Mouse (Mus musculus) liver, embryonic 15.5 days (tissue): ENCODE results near the gene Ccdc177. TPM values are rescaled to one million over a fixed set of nuclear protein-coding genes. Genes with fewer than 3 reads are reported as not detected.
A peak's percentile ranks its signal among the peaks of the same experiment; 100 is the strongest.

Experiments
- ATAC-seq: fragments of 200-750 bp; cut with Nextera tagmentation; 2 replicates; pipeline ENCODE4 v1.8.0; 2017; ENCODE audit warnings: moderate number of reproducible peaks, mild to moderate bottlenecking, moderate library complexity; ENCODE audit not compliant: insufficient read depth
- H3K27ac ChIP-seq: fragments of 300-500 bp; sonication (generic); replicated peaks from 2 replicates; pipeline ENCODE4 v1.5.1; 2015; ENCODE audit warnings: mild to moderate bottlenecking, inconsistent platforms
- H3K27me3 ChIP-seq: fragments of 300-500 bp; sonication (generic); 2 replicates; pipeline ENCODE4 v1.6.1; 2015; ENCODE audit warnings: mild to moderate bottlenecking, inconsistent platforms
- H3K36me3 ChIP-seq: fragments of 300-500 bp; sonication (generic); replicated peaks from 2 replicates; pipeline ENCODE4 v1.6.1; 2015; ENCODE audit warnings: moderate library complexity, mild to moderate bottlenecking, inconsistent platforms
- H3K4me1 ChIP-seq: fragments of 300-500 bp; sonication (generic); replicated peaks from 2 replicates; pipeline ENCODE4 v1.6.1; 2015; ENCODE audit warnings: inconsistent platforms
- H3K4me2 ChIP-seq: fragments of 300-500 bp; sonication (generic); 2 replicates; pipeline ENCODE4 v1.6.1; 2015; ENCODE audit warnings: moderate library complexity, mild to moderate bottlenecking, inconsistent platforms
- H3K4me3 ChIP-seq: fragments of 300-500 bp; sonication (generic); replicated peaks from 2 replicates; pipeline ENCODE4 v1.5.1; 2015; ENCODE audit warnings: mild to moderate bottlenecking, inconsistent platforms
- H3K9ac ChIP-seq: fragments of 300-500 bp; sonication (generic); 2 replicates; pipeline ENCODE4 v1.6.1; 2015; ENCODE audit warnings: moderate library complexity, mild to moderate bottlenecking, inconsistent platforms
- H3K9me3 ChIP-seq: fragments of 300-500 bp; sonication (generic); replicated peaks from 2 replicates; pipeline ENCODE4 v1.6.1; 2016; ENCODE audit warnings: inconsistent platforms
- WGBS: fragments of 180-500 bp; shearing (Covaris S2); methylation state at CpG from one replicate; pipeline ENCODE4 v1.1.7; 2015; ENCODE audit warnings: mixed read lengths; ENCODE audit not compliant: insufficient replicate concordance; 5-methylcytosine and 5-hydroxymethylcytosine counted together
- polyA plus RNA-seq: library from polyadenylated mRNA; unstranded; fragments of >200 nt; fragmentation: Nextera tagmentation; extraction: Ambion mirVana; gene quantifications from 2 replicates; pipeline ENCODE4 v1.2.1, GENCODE M21; 2015

Ccdc177 gene
- not detected in 2 replicates for polyA plus RNA-seq

DNA sequence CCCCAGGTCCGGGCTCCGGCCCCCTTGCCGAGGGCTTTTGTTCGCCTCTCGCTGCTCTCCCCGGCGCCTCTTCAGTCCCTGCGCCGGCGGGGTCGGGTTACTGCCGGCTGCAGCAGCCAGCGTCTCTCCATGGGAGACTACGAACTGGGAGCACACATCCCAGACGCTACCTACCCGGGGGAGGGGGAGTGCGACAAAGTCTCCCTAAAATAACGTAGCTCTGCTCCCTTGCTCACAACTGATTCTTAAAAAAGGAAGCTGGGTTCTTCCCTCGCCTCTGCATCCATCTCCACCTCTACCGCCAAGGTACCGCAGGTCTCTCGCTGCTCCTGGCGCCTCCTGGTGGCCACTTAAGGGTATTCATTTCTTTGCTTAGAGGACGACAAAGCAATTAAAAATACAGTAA, at the start of gene Ccdc177:
TSS of gene Ccdc177 (minus strand) at position 292 of the 406 bp plus-strand sequence.
- Histone ChIP-seq H3K9ac (no peak within 1 kb of the TSS), H3K36me3 (no peaks in the 10 kb centered on the region), H3K4me2 (peak within 1 kb of the TSS; percentile 32), H3K27ac (no peak within 1 kb of the TSS), H3K4me1 (peaks cover 27% of the 10 kb centered on the region), H3K27me3 (peaks cover 82% of the 10 kb centered on the region), H3K4me3 (peak within 1 kb of the TSS; percentile 7; the same call in 1 of the 2 replicates), H3K9me3 (no peaks in the 10 kb centered on the region)
- under 1% methylated on average over 24 of the region's 24 CpGs for WGBS
- ATAC-seq: no peak

DNA sequence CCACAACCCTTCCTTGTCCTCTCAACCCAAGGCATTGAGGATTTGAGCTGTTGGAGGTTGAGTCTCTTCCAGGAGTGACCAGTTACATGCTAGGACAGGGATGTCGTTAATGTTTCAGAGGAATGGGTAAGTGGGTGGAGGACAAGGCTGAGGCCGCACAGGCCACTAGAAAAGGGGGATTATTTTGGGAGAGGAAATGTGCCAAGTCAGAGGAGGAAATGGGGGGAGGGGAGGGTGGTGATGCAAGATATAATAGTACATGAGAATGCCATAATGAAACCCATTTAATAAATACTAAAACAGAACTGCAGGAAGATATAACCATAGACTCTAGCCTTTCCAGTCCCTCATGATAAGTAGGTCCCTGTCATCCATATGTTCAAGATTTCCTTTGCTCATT, 49.5 kb upstream of the Ccdc177 start:
- H3K9ac ChIP-seq: no peak overlapping the region
- H3K4me2 ChIP-seq: no peak overlapping the region
- 27% methylated on average over 2 of the region's 2 CpGs for WGBS
- no peak overlapping the region for H3K27ac ChIP-seq
- peaks cover 87% of the 10 kb centered on the region for H3K4me1 ChIP-seq
- no peaks in the 10 kb centered on the region for H3K27me3 ChIP-seq
- no peaks in the 10 kb centered on the region for H3K36me3 ChIP-seq
- H3K9me3 ChIP-seq: no peaks in the 10 kb centered on the region
- H3K4me3 ChIP-seq: no peak overlapping the region
- no peak for ATAC-seq

DNA sequence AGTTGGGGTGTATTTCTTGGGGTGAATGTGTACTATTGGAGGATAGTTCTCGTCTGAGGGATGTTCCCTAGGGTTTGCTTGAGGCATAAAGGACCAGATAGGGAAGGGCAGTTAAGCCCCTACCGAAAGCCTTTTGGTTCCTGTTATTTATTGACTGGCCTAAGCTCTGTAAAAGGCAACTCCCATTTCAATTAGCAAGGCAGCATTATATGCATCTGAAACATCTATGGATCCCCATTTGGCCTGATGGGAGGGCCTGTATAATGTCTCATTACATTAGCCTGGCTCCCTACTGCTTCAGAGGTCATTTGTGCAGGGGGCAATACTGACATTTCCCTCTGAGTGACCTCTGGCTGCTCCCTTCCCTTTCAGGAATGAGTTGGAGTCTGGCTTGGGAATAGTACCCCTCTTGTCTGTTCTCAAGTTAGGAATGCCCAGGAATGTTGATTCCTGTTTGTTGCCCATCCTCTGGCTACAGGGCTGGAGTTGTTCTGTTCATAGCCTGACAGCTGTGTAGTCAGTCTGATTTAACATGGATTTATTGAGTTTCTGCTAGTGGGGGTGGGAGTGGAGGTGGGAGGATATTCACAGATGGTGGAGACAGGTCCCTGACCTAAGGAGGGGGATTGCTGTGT, 47.1 kb upstream of the Ccdc177 start:
- Histone ChIP-seq H3K4me2 (no peak overlapping the region), H3K4me1 (peaks cover 84% of the 10 kb centered on the region), H3K27me3 (no peaks in the 10 kb centered on the region), H3K9ac (no peak overlapping the region), H3K36me3 (no peaks in the 10 kb centered on the region), H3K4me3 (no peak overlapping the region), H3K9me3 (no peaks in the 10 kb centered on the region), H3K27ac (no peak overlapping the region)
- no peak for ATAC-seq
- 56% methylated on average over 2 of the region's 2 CpGs for whole genome bisulfite sequencing

DNA sequence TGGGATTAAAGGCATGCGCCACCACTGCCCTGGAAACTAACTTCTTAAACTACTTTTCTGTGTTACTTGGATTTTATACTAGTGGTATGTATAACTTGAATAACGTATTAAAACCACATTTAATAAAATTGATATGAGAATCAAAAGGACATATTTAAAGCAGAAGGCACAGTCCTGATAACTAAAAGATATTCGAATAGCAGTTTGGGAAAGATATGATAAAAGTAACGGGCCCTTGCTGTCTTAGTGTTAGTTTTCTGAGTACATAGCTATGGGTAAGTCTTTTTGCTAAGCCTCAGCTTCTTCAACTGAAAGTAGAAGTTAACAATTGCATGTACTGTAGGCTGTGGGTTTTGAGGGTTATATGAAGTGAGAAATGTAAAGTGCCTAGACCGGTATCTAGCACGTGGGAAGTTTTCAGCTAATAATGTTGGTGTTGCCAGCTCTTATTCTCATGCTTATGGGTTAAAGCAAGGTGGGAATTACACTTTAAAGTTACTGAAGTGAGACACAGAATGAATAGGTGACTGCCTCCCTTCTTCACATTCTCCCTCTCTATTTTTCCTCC, 44.5 kb upstream of the Ccdc177 start:
- Histone ChIP-seq H3K9me3 (no peaks in the 10 kb centered on the region), H3K4me3 (no peak overlapping the region), H3K36me3 (no peaks in the 10 kb centered on the region), H3K4me1 (peaks cover 67% of the 10 kb centered on the region), H3K4me2 (no peak overlapping the region), H3K27me3 (no peaks in the 10 kb centered on the region), H3K9ac (no peak overlapping the region), H3K27ac (0 out of 2 replicates have a peak overlapping the region, but pooled peaks have one; percentile 19)
- WGBS: 41% methylated on average over 6 of the region's 6 CpGs
- no peak for ATAC-seq

DNA sequence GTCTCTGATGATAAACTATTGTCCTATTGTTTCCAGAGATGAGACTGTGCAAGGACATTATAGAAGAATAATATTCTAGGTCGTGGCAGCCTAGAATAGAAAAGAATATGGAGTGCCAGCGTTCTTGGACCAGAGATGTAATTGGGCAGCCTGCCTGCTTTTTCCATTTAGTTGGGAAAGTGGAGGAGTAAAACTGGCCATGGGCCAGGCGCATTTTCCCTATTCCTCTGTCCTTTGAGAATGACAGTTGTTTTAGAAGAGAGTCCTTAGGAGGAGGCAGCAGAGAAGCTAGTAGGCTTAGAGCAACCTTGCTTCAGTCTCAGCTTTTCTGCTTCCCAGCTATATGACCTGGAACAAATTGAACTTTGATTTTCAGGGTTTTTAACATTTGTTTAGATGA, 43.4 kb upstream of the Ccdc177 start:
- H3K4me3 ChIP-seq: no peak overlapping the region
- 66% methylated on average over 3 of the region's 3 CpGs for WGBS
- H3K4me1 ChIP-seq: peaks cover 64% of the 10 kb centered on the region
- ATAC-seq: no peak
- H3K27me3 ChIP-seq: no peaks in the 10 kb centered on the region
- H3K9ac ChIP-seq: no peak overlapping the region
- no peaks in the 10 kb centered on the region for H3K36me3 ChIP-seq
- no peak overlapping the region for H3K4me2 ChIP-seq
- H3K27ac ChIP-seq: 0 out of 2 replicates have a peak overlapping the region, but pooled peaks have one; percentile 9
- H3K9me3 ChIP-seq: no peaks in the 10 kb centered on the region

DNA sequence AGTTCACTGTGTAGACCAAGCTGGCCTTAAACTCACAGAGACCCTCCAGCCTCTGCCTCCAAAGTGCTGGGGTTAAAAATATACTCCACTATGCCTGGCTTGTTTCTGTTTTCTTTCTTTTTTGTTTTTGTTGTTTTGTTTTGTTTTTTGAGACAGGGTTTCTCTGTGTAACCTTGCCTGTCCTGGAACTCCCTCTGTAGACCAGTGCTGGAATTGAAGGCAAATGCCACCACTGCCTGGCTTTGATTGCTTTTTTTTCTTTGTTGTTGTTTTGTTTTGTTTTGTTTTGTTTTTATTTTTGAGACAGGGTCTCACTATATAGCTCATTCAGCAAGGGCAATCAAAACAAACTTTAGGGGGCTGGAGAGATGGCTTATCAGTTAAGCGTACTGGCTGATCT, 41.0 kb upstream of the Ccdc177 start:
- H3K9ac ChIP-seq: no peak overlapping the region
- peaks cover 54% of the 10 kb centered on the region for H3K4me1 ChIP-seq
- H3K9me3 ChIP-seq: no peaks in the 10 kb centered on the region
- no peak for ATAC-seq
- no peak overlapping the region for H3K4me2 ChIP-seq
- H3K4me3 ChIP-seq: no peak overlapping the region
- WGBS: 95% methylated on average over 1 of the region's 1 CpGs
- no peak overlapping the region for H3K27ac ChIP-seq
- no peaks in the 10 kb centered on the region; the same call in 1 of the 2 replicates for H3K36me3 ChIP-seq
- no peaks in the 10 kb centered on the region for H3K27me3 ChIP-seq

DNA sequence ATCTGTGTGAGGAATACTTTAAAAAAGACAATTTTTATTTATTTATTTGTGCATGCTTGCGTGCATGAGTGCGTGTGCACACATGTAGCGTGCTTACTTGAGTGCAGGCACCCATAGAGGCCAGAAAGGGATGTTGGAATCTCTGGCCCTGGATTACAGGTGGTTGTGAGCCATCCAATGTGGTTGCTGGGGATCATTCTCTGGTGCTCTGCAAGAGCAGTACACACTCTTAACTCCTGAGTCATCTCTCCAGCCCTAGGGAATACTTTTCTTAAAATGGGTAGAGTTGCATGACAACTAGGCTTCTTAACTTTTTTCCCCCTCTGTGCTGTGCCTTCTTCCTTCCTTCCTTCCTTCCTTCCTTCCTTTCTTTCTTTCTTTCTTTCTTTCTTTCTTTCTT, 39.7 kb upstream of the Ccdc177 start:
- H3K4me1 ChIP-seq: peaks cover 56% of the 10 kb centered on the region

DNA sequence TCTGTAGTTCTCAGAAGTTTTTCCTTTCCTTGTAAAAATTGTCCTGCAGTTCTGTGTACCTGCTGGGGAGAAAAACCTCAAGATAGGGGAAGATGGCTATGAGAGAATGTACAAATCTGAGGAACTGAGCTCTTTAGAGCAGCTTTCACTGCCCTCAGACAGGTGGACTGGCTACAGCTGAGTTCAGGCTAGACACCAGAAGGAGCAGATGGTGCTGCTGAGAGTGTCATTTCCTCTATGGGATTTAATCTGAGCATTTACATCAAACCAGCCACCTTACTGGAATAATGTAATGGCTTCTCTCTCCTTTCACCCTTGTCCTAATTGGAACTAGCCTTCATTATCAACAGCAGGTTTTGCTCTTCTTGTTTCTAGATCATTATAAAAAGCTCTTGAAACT, 37.8 kb upstream of the Ccdc177 start:
- no peak for ATAC-seq
- Histone ChIP-seq H3K4me2 (no peak overlapping the region), H3K27me3 (no peaks in the 10 kb centered on the region), H3K36me3 (peaks cover 13% of the 10 kb centered on the region; the same call in 1 of the 2 replicates), H3K9ac (no peak overlapping the region), H3K4me1 (peaks cover 58% of the 10 kb centered on the region), H3K27ac (no peak overlapping the region), H3K9me3 (no peaks in the 10 kb centered on the region), H3K4me3 (no peak overlapping the region)

More for the DNA sequence above, 39.7 kb upstream of the Ccdc177 start:
- Histone ChIP-seq H3K27me3 (no peaks in the 10 kb centered on the region), H3K4me3 (no peak overlapping the region), H3K27ac (no peak overlapping the region), H3K4me2 (no peak overlapping the region), H3K36me3 (peaks cover 8% of the 10 kb centered on the region; the same call in 1 of the 2 replicates), H3K9me3 (no peaks in the 10 kb centered on the region), H3K9ac (no peak overlapping the region)
- WGBS: 90% methylated on average over 3 of the region's 3 CpGs
- no peak for ATAC-seq

DNA sequence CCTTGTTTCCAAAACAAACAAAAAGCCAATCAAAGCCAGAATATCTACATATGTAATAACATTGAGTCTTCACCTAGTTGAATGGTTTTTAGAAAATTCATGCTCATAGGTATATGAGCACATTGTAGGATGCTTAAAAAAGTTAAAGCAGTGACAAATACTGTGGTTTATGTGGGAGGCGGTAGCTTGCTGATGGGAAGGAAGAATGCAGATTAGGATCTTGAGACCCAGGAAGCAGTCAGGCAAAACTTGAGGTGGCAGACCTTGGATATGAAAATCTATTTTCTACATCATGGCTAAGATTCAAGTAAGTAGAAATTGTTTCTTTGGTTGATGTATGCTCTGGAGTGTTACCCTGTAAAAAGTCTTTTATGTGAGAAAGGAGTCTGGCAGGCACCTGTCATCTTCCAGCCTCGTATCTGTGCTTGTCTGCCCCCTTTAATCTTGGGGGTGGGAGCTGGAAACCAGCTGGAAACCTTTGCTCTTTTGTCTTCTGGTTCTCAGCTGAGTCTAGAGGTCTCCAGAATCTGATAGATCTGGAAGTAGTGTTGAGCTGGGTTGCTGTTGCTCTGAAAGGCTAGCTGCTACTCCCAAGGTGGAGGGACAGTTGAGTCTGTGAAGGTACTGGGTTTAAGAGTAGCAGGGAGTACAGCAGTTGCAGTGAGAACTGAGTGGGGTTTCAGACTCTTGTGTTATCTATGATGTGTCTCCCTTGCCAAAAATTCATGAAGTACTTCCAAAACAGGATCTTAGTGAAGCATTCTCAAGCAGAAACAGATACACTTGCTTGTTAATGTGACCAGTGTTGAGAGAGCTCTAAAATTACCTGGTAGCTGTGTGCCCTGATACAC, 34.7 kb upstream of the Ccdc177 start:
- H3K4me2 ChIP-seq: no peak overlapping the region
- no peak overlapping the region for H3K4me3 ChIP-seq
- H3K27me3 ChIP-seq: no peaks in the 10 kb centered on the region
- H3K36me3 ChIP-seq: peaks cover 20% of the 10 kb centered on the region; the same call in 1 of the 2 replicates
- no peak overlapping the region for H3K9ac ChIP-seq
- peaks cover 63% of the 10 kb centered on the region for H3K4me1 ChIP-seq
- H3K27ac ChIP-seq: peak overlapping the region; percentile 14; the same call in 1 of the 2 replicates
- ATAC-seq: no peak
- H3K9me3 ChIP-seq: no peaks in the 10 kb centered on the region
- 27% methylated on average over 2 of the region's 2 CpGs for WGBS

DNA sequence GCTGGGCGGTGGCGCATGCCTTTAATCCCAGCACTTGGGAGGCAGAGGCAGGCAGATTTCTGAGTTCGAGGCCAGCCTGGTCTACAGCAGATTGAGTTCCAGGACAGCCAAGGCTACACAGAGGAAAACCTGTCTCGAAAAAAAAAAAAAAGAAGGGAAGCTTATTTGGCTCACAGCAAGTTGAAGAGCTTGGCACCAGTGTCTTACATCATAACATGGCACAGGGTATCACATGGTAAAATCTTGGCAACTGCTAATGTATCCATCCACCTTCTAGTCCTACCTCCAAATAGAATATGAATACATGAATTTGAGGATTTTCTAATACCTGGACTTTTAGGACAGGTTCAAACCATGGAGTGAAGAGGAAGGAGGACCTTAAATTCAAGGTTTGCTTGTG, 34.0 kb upstream of the Ccdc177 start:
- Histone ChIP-seq H3K9ac (no peak overlapping the region), H3K4me1 (peaks cover 62% of the 10 kb centered on the region), H3K4me2 (no peak overlapping the region), H3K9me3 (no peaks in the 10 kb centered on the region), H3K27me3 (no peaks in the 10 kb centered on the region), H3K4me3 (no peak overlapping the region), H3K36me3 (peaks cover 20% of the 10 kb centered on the region; the same call in 1 of the 2 replicates), H3K27ac (no peak overlapping the region)
- WGBS: 77% methylated on average over 4 of the region's 4 CpGs
- no peak for ATAC-seq

DNA sequence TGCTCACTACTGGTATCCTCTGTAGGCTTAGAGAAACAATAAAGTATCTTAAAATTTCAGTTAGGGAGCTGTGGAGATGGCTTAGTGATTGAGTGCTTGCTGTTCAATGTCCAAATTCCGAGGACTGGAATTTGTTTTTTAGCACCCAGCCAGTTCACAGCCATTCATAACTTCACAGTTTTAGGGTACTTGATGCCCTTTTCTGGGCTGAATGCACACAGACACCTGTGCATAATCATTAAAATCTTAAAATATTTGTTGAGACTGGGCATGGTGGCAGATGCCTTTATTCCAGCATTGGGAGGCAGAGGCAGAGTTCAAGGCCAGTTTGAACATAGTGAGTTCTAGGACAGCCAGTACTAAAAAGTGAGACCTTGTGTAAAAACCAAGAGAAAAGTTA, 33.0 kb upstream of the Ccdc177 start:
- H3K4me3 ChIP-seq: no peak overlapping the region
- H3K27ac ChIP-seq: peak overlapping the region; percentile 12; the same call in 1 of the 2 replicates

More for the DNA sequence above, 33.0 kb upstream of the Ccdc177 start:
- WGBS: 56% methylated on average over 1 of the region's 1 CpGs
- H3K9me3 ChIP-seq: no peaks in the 10 kb centered on the region
- peak overlapping the region; percentile 65 for H3K4me2 ChIP-seq
- no peak for ATAC-seq
- H3K27me3 ChIP-seq: no peaks in the 10 kb centered on the region
- peaks cover 65% of the 10 kb centered on the region for H3K4me1 ChIP-seq
- no peak overlapping the region for H3K9ac ChIP-seq
- H3K36me3 ChIP-seq: peaks cover 20% of the 10 kb centered on the region; the same call in 1 of the 2 replicates
